Mouse (Mus musculus): ENCODE measurements around the gene Cfap20.

DNA sequence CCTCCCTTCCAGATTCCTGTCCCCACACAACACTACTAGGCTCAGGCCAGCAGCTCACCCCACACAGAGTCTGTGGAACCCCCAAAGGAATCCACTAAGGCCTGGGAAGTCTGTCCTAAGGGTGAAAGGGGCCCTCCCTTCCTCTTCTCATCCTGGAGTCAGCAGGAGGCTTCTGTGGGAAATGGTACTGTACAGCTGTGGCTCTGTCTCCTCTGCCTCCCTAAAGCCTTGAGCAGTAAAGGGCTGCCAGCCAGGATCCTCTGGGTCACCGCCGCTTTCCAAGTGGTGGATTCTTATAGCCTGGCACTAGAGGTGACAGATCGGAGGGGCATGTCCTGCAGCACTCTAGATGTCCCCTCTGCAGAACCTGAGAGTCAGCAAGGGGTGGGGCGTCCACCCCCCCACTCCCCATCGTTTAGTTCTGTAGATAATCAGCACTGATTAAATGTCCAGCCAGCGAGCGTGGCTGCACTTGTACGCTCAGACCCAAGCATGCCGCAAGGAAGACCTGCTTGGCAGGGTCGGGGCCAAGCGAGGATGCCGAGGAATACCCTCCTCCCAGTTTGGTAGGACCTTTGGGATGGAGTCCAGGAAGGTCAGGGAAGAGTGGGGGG, 61.2 kb downstream of the Cfap20 start:
- TF ChIP-seq CTCF (IDR thresholded peaks at IDR 0.05; ENCODE audit: borderline replicate concordance, control insufficient read depth, extremely low read depth, insufficient read depth, low read length, poor library complexity) (no peak), POLR2A (IDR thresholded peaks at IDR 0.05; ENCODE audit: control insufficient read depth, extremely low read depth, insufficient read depth, low read length, poor library complexity) (no peak)

Data from thymus, adult 2 months (tissue).